In the genomic region with DNA sequence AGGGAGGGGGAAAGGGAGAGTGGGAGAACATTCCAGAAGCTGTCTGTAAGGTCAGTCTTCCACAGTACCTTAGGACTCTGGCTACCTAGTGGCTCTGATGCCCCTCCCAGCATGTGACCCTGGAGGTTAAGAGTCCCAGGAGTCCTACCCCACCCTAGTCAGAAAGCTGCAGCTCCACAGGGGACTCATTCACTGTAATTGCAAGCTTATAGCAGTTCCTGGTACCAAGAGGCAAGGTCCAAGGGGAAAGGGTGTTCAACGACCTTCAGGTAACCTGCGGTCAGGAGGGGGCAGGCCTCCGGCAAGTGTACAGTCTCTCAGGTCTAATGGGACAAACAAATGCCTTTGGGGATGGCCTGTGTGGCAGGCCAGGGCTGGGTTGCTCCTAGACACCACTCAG, we compare ENCODE assay signal across 10 mouse cellular contexts. TPM values are rescaled to one million over a fixed set of nuclear protein-coding genes. Genes with fewer than 3 reads are reported as not detected.
DNase-seq lines count a peak whose midpoint lies in the region; ATAC-seq lines count a peak whose summit lies in the region.
"Had no signal": no experiment of that assay in that cellular context is flagged by ENCODE, and none has a peak within 500 bp of the region (broad histone marks: within the 10 kb centered on the region; RNA-seq: fewer than 3 reads in every experiment).

No protein-coding gene starts in this region.

- DNase-seq in right cerebral cortex, postnatal 14 days, result no peak
- no peak for DNase-seq in cerebellum, adult 11-12 months

- no peaks in the 10 kb centered on the region for H3K36me3 ChIP-seq in liver, embryonic 16.5 days (ENCODE audit: control insufficient read depth, insufficient read depth)
- H3K36me3 ChIP-seq in liver, embryonic 12.5 days, result no peaks in the 10 kb centered on the region
- no peaks in the 10 kb centered on the region for H3K36me3 ChIP-seq in embryonic facial prominence, embryonic 12.5 days
- H3K36me3 ChIP-seq in intestine, embryonic 16.5 days (ENCODE audit: control insufficient read depth, insufficient read depth, low read length), result no peaks in the 10 kb centered on the region
- H3K36me3 ChIP-seq in stomach, embryonic 15.5 days, result no peaks in the 10 kb centered on the region
- H3K36me3 ChIP-seq: liver, embryonic 15.5 days; midbrain, embryonic 15.5 days had no signal

- H3K27ac ChIP-seq in liver, embryonic 16.5 days (ENCODE audit: low read length), result 0 out of 2 replicates have a peak overlapping the region, but pooled peaks have one; percentile 24
- H3K27ac ChIP-seq in liver, embryonic 12.5 days, result no peak overlapping the region
- H3K27ac ChIP-seq in embryonic facial prominence, embryonic 12.5 days, result peak overlapping the region; percentile 54; the same call in 1 of the 2 replicates
- peak overlapping the region; percentile 58 for H3K27ac ChIP-seq in intestine, embryonic 16.5 days (ENCODE audit: low read length)
- 0 out of 2 replicates have a peak overlapping the region, but pooled peaks have one; percentile 12 for H3K27ac ChIP-seq in stomach, embryonic 15.5 days
- H3K27ac ChIP-seq: liver, embryonic 15.5 days; midbrain, embryonic 15.5 days had no signal

- H3K9me3 ChIP-seq in liver, embryonic 16.5 days (replicated peaks; ENCODE audit: control insufficient read depth, low read length), result no peaks in the 10 kb centered on the region
- H3K9me3 ChIP-seq in liver, embryonic 12.5 days (replicated peaks), result no peaks in the 10 kb centered on the region
- H3K9me3 ChIP-seq in embryonic facial prominence, embryonic 12.5 days, result no peaks in the 10 kb centered on the region
- no peaks in the 10 kb centered on the region for H3K9me3 ChIP-seq in intestine, embryonic 16.5 days (ENCODE audit: control insufficient read depth, low read length)
- H3K9me3 ChIP-seq in stomach, embryonic 15.5 days, result no peaks in the 10 kb centered on the region
- H3K9me3 ChIP-seq: liver, embryonic 15.5 days; midbrain, embryonic 15.5 days had no signal

- no peak overlapping the region for H3K4me3 ChIP-seq in liver, embryonic 16.5 days (ENCODE audit: low read depth, low read length)
- no peak overlapping the region for H3K4me3 ChIP-seq in liver, embryonic 12.5 days
- H3K4me3 ChIP-seq in embryonic facial prominence, embryonic 12.5 days, result no peak overlapping the region
- H3K4me3 ChIP-seq in intestine, embryonic 16.5 days (ENCODE audit: low read length), result no peak overlapping the region
- no peak overlapping the region for H3K4me3 ChIP-seq in stomach, embryonic 15.5 days (replicated peaks)
- H3K4me3 ChIP-seq: liver, embryonic 15.5 days; midbrain, embryonic 15.5 days had no signal

- H3K4me1 ChIP-seq in liver, embryonic 16.5 days (ENCODE audit: control insufficient read depth, low read depth, low read length), result peaks cover 17% of the 10 kb centered on the region
- H3K4me1 ChIP-seq in liver, embryonic 12.5 days, result peaks cover 28% of the 10 kb centered on the region
- peaks cover 20% of the 10 kb centered on the region for H3K4me1 ChIP-seq in embryonic facial prominence, embryonic 12.5 days
- peaks cover 13% of the 10 kb centered on the region for H3K4me1 ChIP-seq in intestine, embryonic 16.5 days (ENCODE audit: control insufficient read depth, insufficient read depth, low read length)
- H3K4me1 ChIP-seq in stomach, embryonic 15.5 days, result peaks cover 10% of the 10 kb centered on the region

- H3K27me3 ChIP-seq in liver, embryonic 16.5 days (ENCODE audit: control insufficient read depth, insufficient read depth, low read depth, low read length), result no peaks in the 10 kb centered on the region
- H3K27me3 ChIP-seq in liver, embryonic 12.5 days (replicated peaks), result peaks cover 10% of the 10 kb centered on the region; the same call in 1 of the 2 replicates
- no peaks in the 10 kb centered on the region for H3K27me3 ChIP-seq in embryonic facial prominence, embryonic 12.5 days
- H3K27me3 ChIP-seq in intestine, embryonic 16.5 days (replicated peaks; ENCODE audit: control insufficient read depth, insufficient read depth, low read length), result no peaks in the 10 kb centered on the region
- H3K27me3 ChIP-seq in stomach, embryonic 15.5 days (replicated peaks), result no peaks in the 10 kb centered on the region
- H3K27me3 ChIP-seq: midbrain, embryonic 15.5 days had no signal

- H3K9ac ChIP-seq in liver, embryonic 16.5 days (ENCODE audit: low read depth, low read length), result no peak overlapping the region
- H3K9ac ChIP-seq in liver, embryonic 12.5 days, result no peak overlapping the region
- H3K9ac ChIP-seq in embryonic facial prominence, embryonic 12.5 days, result no peak overlapping the region
- H3K9ac ChIP-seq in intestine, embryonic 16.5 days (ENCODE audit: low read depth, low read length), result peak overlapping the region; percentile 0; the same call in 1 of the 2 replicates
- no peak overlapping the region for H3K9ac ChIP-seq in stomach, embryonic 15.5 days
- H3K9ac ChIP-seq: liver, embryonic 15.5 days; midbrain, embryonic 15.5 days had no signal

- 0 out of 2 replicates have a peak, but pooled peaks have one; percentile 30 for ATAC-seq in liver, embryonic 16.5 days (ENCODE audit: low read depth)
- no peak for ATAC-seq in liver, embryonic 12.5 days
- ATAC-seq in embryonic facial prominence, embryonic 12.5 days (ENCODE audit: insufficient number of reproducible peaks, insufficient read depth, low FRiP score, low TSS enrichment), result no peak
- peak; percentile 85 for ATAC-seq in intestine, embryonic 16.5 days
- no peak for ATAC-seq in stomach, embryonic 15.5 days (ENCODE audit: insufficient read depth, low FRiP score, low read depth)
- ATAC-seq: inflammation-experienced regulatory T-cells, adult 6 months; midbrain, embryonic 15.5 days had no signal

- no peak overlapping the region for H3K4me2 ChIP-seq in liver, embryonic 16.5 days (ENCODE audit: low read depth, low read length)
- no peak overlapping the region for H3K4me2 ChIP-seq in liver, embryonic 12.5 days
- H3K4me2 ChIP-seq in embryonic facial prominence, embryonic 12.5 days (replicated peaks), result no peak overlapping the region
- H3K4me2 ChIP-seq in intestine, embryonic 16.5 days (ENCODE audit: low read depth, low read length), result no peak overlapping the region
- no peak overlapping the region for H3K4me2 ChIP-seq in stomach, embryonic 15.5 days
- H3K4me2 ChIP-seq: liver, embryonic 15.5 days; midbrain, embryonic 15.5 days had no signal

- WGBS in liver, embryonic 16.5 days (ENCODE audit: insufficient replicate concordance), result 57% methylated on average over 3 of the region's 3 CpGs
- 64% methylated on average over 3 of the region's 3 CpGs for WGBS in liver, embryonic 12.5 days (ENCODE audit: insufficient replicate concordance)
- 47% methylated on average over 3 of the region's 3 CpGs for WGBS in embryonic facial prominence, embryonic 12.5 days
- 41% methylated on average over 3 of the region's 3 CpGs for WGBS in intestine, embryonic 16.5 days
- WGBS in stomach, embryonic 15.5 days, result 50% methylated on average over 3 of the region's 3 CpGs

RNA-seq across cellular contexts. Expression of a gene that starts 12.4 kb away (rescaled TPM):
- polyA plus RNA-seq in liver, embryonic 16.5 days (2015; fragmentation: Nextera tagmentation; extraction: Ambion mirVana), result 17.3 and 20.3 TPM in 2 replicates
- polyA plus RNA-seq in liver, embryonic 12.5 days (2016; fragmentation: Nextera tagmentation; extraction: Ambion mirVana), result 36.4 and 37.4 TPM in 2 replicates
- polyA plus RNA-seq in embryonic facial prominence, embryonic 12.5 days (2016; fragmentation: Nextera tagmentation; extraction: Ambion mirVana), result 94.5 and 97.0 TPM in 2 replicates
- 77.7 and 78.7 TPM in 2 replicates for polyA plus RNA-seq in intestine, embryonic 16.5 days (2015; fragmentation: Nextera tagmentation; extraction: Ambion mirVana)
- 86.4 and 90.3 TPM in 2 replicates for polyA plus RNA-seq in stomach, embryonic 15.5 days (2015; fragmentation: Nextera tagmentation; extraction: Ambion mirVana)

RNA-seq across cellular contexts. Expression of a gene that starts 35.9 kb away (rescaled TPM):
- 27.3 and 27.7 TPM in 2 replicates for polyA plus RNA-seq in liver, embryonic 16.5 days (2015; fragmentation: Nextera tagmentation; extraction: Ambion mirVana)
- 57.3 and 62.0 TPM in 2 replicates for polyA plus RNA-seq in liver, embryonic 12.5 days (2016; fragmentation: Nextera tagmentation; extraction: Ambion mirVana)
- polyA plus RNA-seq in embryonic facial prominence, embryonic 12.5 days (2016; fragmentation: Nextera tagmentation; extraction: Ambion mirVana), result 71.2 and 73.6 TPM in 2 replicates
- polyA plus RNA-seq in intestine, embryonic 16.5 days (2015; fragmentation: Nextera tagmentation; extraction: Ambion mirVana), result 60.0 and 67.1 TPM in 2 replicates
- 56.2 and 63.9 TPM in 2 replicates for polyA plus RNA-seq in stomach, embryonic 15.5 days (2015; fragmentation: Nextera tagmentation; extraction: Ambion mirVana)

RNA-seq across cellular contexts. Expression of a gene that starts 37.4 kb away (rescaled TPM):
- polyA plus RNA-seq in liver, embryonic 16.5 days (2015; fragmentation: Nextera tagmentation; extraction: Ambion mirVana), result 5.4 and 6.3 TPM in 2 replicates
- 12.5 and 12.9 TPM in 2 replicates for polyA plus RNA-seq in liver, embryonic 12.5 days (2016; fragmentation: Nextera tagmentation; extraction: Ambion mirVana)
- 19.4 and 20.8 TPM in 2 replicates for polyA plus RNA-seq in embryonic facial prominence, embryonic 12.5 days (2016; fragmentation: Nextera tagmentation; extraction: Ambion mirVana)
- polyA plus RNA-seq in intestine, embryonic 16.5 days (2015; fragmentation: Nextera tagmentation; extraction: Ambion mirVana), result 11.0 and 14.8 TPM in 2 replicates
- polyA plus RNA-seq in stomach, embryonic 15.5 days (2015; fragmentation: Nextera tagmentation; extraction: Ambion mirVana), result 15.8 and 17.4 TPM in 2 replicates

RNA-seq across cellular contexts. Expression of a gene that starts 51.0 kb away (rescaled TPM):
- 43.7 and 45.6 TPM in 2 replicates for polyA plus RNA-seq in liver, embryonic 16.5 days (2015; fragmentation: Nextera tagmentation; extraction: Ambion mirVana)
- polyA plus RNA-seq in liver, embryonic 12.5 days (2016; fragmentation: Nextera tagmentation; extraction: Ambion mirVana), result 82.3 and 83.1 TPM in 2 replicates
- polyA plus RNA-seq in embryonic facial prominence, embryonic 12.5 days (2016; fragmentation: Nextera tagmentation; extraction: Ambion mirVana), result 4.9 and 5.0 TPM in 2 replicates
- polyA plus RNA-seq in intestine, embryonic 16.5 days (2015; fragmentation: Nextera tagmentation; extraction: Ambion mirVana), result 4.9 and 5.0 TPM in 2 replicates
- polyA plus RNA-seq in stomach, embryonic 15.5 days (2015; fragmentation: Nextera tagmentation; extraction: Ambion mirVana), result 7.1 and 9.7 TPM in 2 replicates

Comparison
In these comparisons a context has a peak if more than half of its experiments do, and no peak if none do; other contexts are left out.
1. ATAC-seq: peak in liver, embryonic 16.5 days (single experiment) and intestine, embryonic 16.5 days (single experiment); none in liver, embryonic 12.5 days (single experiment), embryonic facial prominence, embryonic 12.5 days (single experiment) and stomach, embryonic 15.5 days (single experiment).